Mouse (Mus musculus): Measurements from ENCODE around the gene Cd247. TPM values are rescaled to one million over a fixed set of nuclear protein-coding genes. Genes with fewer than 3 reads are reported as not detected.

Cd247 gene
- polyA plus RNA-seq, 1 experiment: 0.79 TPM

- no peak for DNase-seq (ENCODE audit: low read depth)
- TF ChIP-seq CTCF (IDR thresholded peaks at IDR 0.05; ENCODE audit: borderline replicate concordance, extremely low read depth, insufficient read depth, insufficient read length): no peak
- no peak for TF ChIP-seq POLR2A (IDR thresholded peaks at IDR 0.05; ENCODE audit: borderline replicate concordance, extremely low read depth, insufficient read depth, insufficient read length, poor library complexity, severe bottlenecking)
These were observed 90.3 kb downstream of the Cd247 start for GRCm38 (mm10) chr1:165878751-165879150.

- no peak for TF ChIP-seq CTCF (IDR thresholded peaks at IDR 0.05; ENCODE audit: borderline replicate concordance, extremely low read depth, insufficient read depth, insufficient read length)
- no peak for TF ChIP-seq POLR2A (IDR thresholded peaks at IDR 0.05; ENCODE audit: borderline replicate concordance, extremely low read depth, insufficient read depth, insufficient read length, poor library complexity, severe bottlenecking)
- DNase-seq (ENCODE audit: low read depth): no peak
These were observed 93.8 kb downstream of the Cd247 start for GRCm38 (mm10) chr1:165882146-165882900.

- DNase-seq (ENCODE audit: low read depth): no peak
- no peak for TF ChIP-seq CTCF (IDR thresholded peaks at IDR 0.05; ENCODE audit: borderline replicate concordance, extremely low read depth, insufficient read depth, insufficient read length)
- no peak for TF ChIP-seq POLR2A (IDR thresholded peaks at IDR 0.05; ENCODE audit: borderline replicate concordance, extremely low read depth, insufficient read depth, insufficient read length, poor library complexity, severe bottlenecking)
These were observed 103.2 kb downstream of the Cd247 start for GRCm38 (mm10) chr1:165891686-165892085.

- no peak for DNase-seq (ENCODE audit: low read depth)
- no peak for TF ChIP-seq CTCF (IDR thresholded peaks at IDR 0.05; ENCODE audit: borderline replicate concordance, extremely low read depth, insufficient read depth, insufficient read length)
- no peak for TF ChIP-seq POLR2A (IDR thresholded peaks at IDR 0.05; ENCODE audit: borderline replicate concordance, extremely low read depth, insufficient read depth, insufficient read length, poor library complexity, severe bottlenecking)
These were observed 115.1 kb downstream of the Cd247 start for GRCm38 (mm10) chr1:165903596-165903995.

GRCm38 (mm10) chr1:165908153-165908552 is 119.7 kb downstream of the Cd247 start:
- TF ChIP-seq POLR2A (IDR thresholded peaks at IDR 0.05; ENCODE audit: borderline replicate concordance, extremely low read depth, insufficient read depth, insufficient read length, poor library complexity, severe bottlenecking): no peak
- TF ChIP-seq CTCF (IDR thresholded peaks at IDR 0.05; ENCODE audit: borderline replicate concordance, extremely low read depth, insufficient read depth, insufficient read length): no peak

GRCm38 (mm10) chr1:165908806-165909205 is 120.3 kb downstream of the Cd247 start:
- TF ChIP-seq CTCF (IDR thresholded peaks at IDR 0.05; ENCODE audit: borderline replicate concordance, extremely low read depth, insufficient read depth, insufficient read length) (no peak), POLR2A (IDR thresholded peaks at IDR 0.05; ENCODE audit: borderline replicate concordance, extremely low read depth, insufficient read depth, insufficient read length, poor library complexity, severe bottlenecking) (no peak)
- DNase-seq (ENCODE audit: low read depth): no peak

More at GRCm38 (mm10) chr1:165908153-165908552, 119.7 kb downstream of the Cd247 start:
- DNase-seq (ENCODE audit: low read depth): no peak

GRCm38 (mm10) chr1:165909471-165909870 is 121.0 kb downstream of the Cd247 start:
- DNase-seq (ENCODE audit: low read depth): no peak
- no peak for TF ChIP-seq CTCF (IDR thresholded peaks at IDR 0.05; ENCODE audit: borderline replicate concordance, extremely low read depth, insufficient read depth, insufficient read length)
- TF ChIP-seq POLR2A (IDR thresholded peaks at IDR 0.05; ENCODE audit: borderline replicate concordance, extremely low read depth, insufficient read depth, insufficient read length, poor library complexity, severe bottlenecking): no peak

- no peak for TF ChIP-seq CTCF (IDR thresholded peaks at IDR 0.05; ENCODE audit: borderline replicate concordance, extremely low read depth, insufficient read depth, insufficient read length)
- peak; percentile 91 for DNase-seq (ENCODE audit: low read depth)
These were observed 125.4 kb downstream of the Cd247 start for GRCm38 (mm10) chr1:165913720-165914415.

GRCm38 (mm10) chr1:165914416-165914801 is 125.9 kb downstream of the Cd247 start:
- TF ChIP-seq POLR2A (IDR thresholded peaks at IDR 0.05; ENCODE audit: borderline replicate concordance, extremely low read depth, insufficient read depth, insufficient read length, poor library complexity, severe bottlenecking) (no peak), CTCF (IDR thresholded peaks at IDR 0.05; ENCODE audit: borderline replicate concordance, extremely low read depth, insufficient read depth, insufficient read length) (no peak)
- DNase-seq (ENCODE audit: low read depth): no peak

- TF ChIP-seq POLR2A (IDR thresholded peaks at IDR 0.05; ENCODE audit: borderline replicate concordance, extremely low read depth, insufficient read depth, insufficient read length, poor library complexity, severe bottlenecking) (no peak), CTCF (IDR thresholded peaks at IDR 0.05; ENCODE audit: borderline replicate concordance, extremely low read depth, insufficient read depth, insufficient read length) (no peak)
- no peak for DNase-seq (ENCODE audit: low read depth)
These were observed 132.5 kb downstream of the Cd247 start for GRCm38 (mm10) chr1:165921026-165921425.

- no peak for DNase-seq (ENCODE audit: low read depth)
- TF ChIP-seq CTCF (IDR thresholded peaks at IDR 0.05; ENCODE audit: borderline replicate concordance, extremely low read depth, insufficient read depth, insufficient read length): no peak
- TF ChIP-seq POLR2A (IDR thresholded peaks at IDR 0.05; ENCODE audit: borderline replicate concordance, extremely low read depth, insufficient read depth, insufficient read length, poor library complexity, severe bottlenecking): no peak
These were observed 134.0 kb downstream of the Cd247 start for GRCm38 (mm10) chr1:165922488-165922887.

- TF ChIP-seq POLR2A (IDR thresholded peaks at IDR 0.05; ENCODE audit: borderline replicate concordance, extremely low read depth, insufficient read depth, insufficient read length, poor library complexity, severe bottlenecking) (no peak), CTCF (IDR thresholded peaks at IDR 0.05; ENCODE audit: borderline replicate concordance, extremely low read depth, insufficient read depth, insufficient read length) (no peak)
These were observed 136.7 kb downstream of the Cd247 start for GRCm38 (mm10) chr1:165925207-165925606.

More at GRCm38 (mm10) chr1:165925207-165925606, 136.7 kb downstream of the Cd247 start:
- DNase-seq (ENCODE audit: low read depth): no peak
